Mouse (Mus musculus) kidney, adult 2 months (tissue): ENCODE measurements around the gene Ccr10.

ENCODE experiments used
- CTCF ChIP-seq: fragments of 200-500 bp; conservative IDR thresholded peaks from 2 replicates; pipeline ENCODE4 v1.5.1; 2011; ENCODE audit warnings: low read depth, mild to moderate bottlenecking, control low read depth, low read length, moderate library complexity, mixed read lengths; ENCODE audit not compliant: insufficient read depth, insufficient read length
- POLR2A ChIP-seq: fragments of 200-500 bp; IDR thresholded peaks from one replicate; pipeline ENCODE4 v1.6.1; 2011; ENCODE audit warnings: low read depth, low read length, control low read depth

- TF ChIP-seq CTCF (no peak), POLR2A (no peak)
Measured at GRCm38 (mm10) chr11:101188166-101188805, 13.0 kb upstream of the Ccr10 start.
